Mouse (Mus musculus) embryonic fibroblast, embryonic 13.5 days (primary cell): ENCODE data around the gene Eed.

Source experiments
- CTCF ChIP-seq: IDR thresholded peaks from 2 replicates; pipeline ENCODE4 v1.5.1; 2011; ENCODE audit warnings: mild to moderate bottlenecking, control low read depth, low read length, moderate library complexity, borderline replicate concordance; ENCODE audit not compliant: insufficient read depth
- POLR2A ChIP-seq: IDR thresholded peaks from 2 replicates; pipeline ENCODE4 v1.6.1; 2011; ENCODE audit warnings: low read depth, mild to moderate bottlenecking, control low read depth, low read length, moderate library complexity

GRCm38 (mm10) chr7:89907950-89908349 is 72.8 kb downstream of the Eed start:
- TF ChIP-seq POLR2A: no peak
- TF ChIP-seq CTCF: peak; percentile 21; the same call in 1 of the 2 replicates
